Mouse (Mus musculus): ENCODE data around the gene Plekha7.

Gene Plekha7

GRCm38 (mm10) chr7:116222288-116223009 is 85.7 kb downstream of the Plekha7 start:
- no peak for DNase-seq (ENCODE audit: low read depth)

- no peak for DNase-seq (ENCODE audit: low read depth)
These were observed 86.3 kb downstream of the Plekha7 start for GRCm38 (mm10) chr7:116221883-116222282.

GRCm38 (mm10) chr7:116220103-116220707 is 88.0 kb downstream of the Plekha7 start:
- DNase-seq (ENCODE audit: low read depth): no peak

GRCm38 (mm10) chr7:116217747-116218146 is 90.4 kb downstream of the Plekha7 start:
- no peak for DNase-seq (ENCODE audit: low read depth)

GRCm38 (mm10) chr7:116211904-116212303 is 96.3 kb downstream of the Plekha7 start:
- no peak for DNase-seq (ENCODE audit: low read depth)

GRCm38 (mm10) chr7:116209926-116210631 is 98.1 kb downstream of the Plekha7 start:
- DNase-seq (ENCODE audit: low read depth): no peak

- no peak for DNase-seq (ENCODE audit: low read depth)
These were observed 99.3 kb downstream of the Plekha7 start for GRCm38 (mm10) chr7:116208880-116209279.

GRCm38 (mm10) chr7:116206806-116207571 is 101.2 kb downstream of the Plekha7 start:
- no peak for DNase-seq (ENCODE audit: low read depth)

GRCm38 (mm10) chr7:116205451-116205850 is 102.7 kb downstream of the Plekha7 start:
- no peak for DNase-seq (ENCODE audit: low read depth)

- DNase-seq (ENCODE audit: low read depth): no peak
These were observed 106.0 kb downstream of the Plekha7 start for GRCm38 (mm10) chr7:116202033-116202681.

GRCm38 (mm10) chr7:116200951-116201351 is 107.2 kb downstream of the Plekha7 start:
- DNase-seq (ENCODE audit: low read depth): no peak

GRCm38 (mm10) chr7:116200544-116200943 is 107.6 kb downstream of the Plekha7 start:
- no peak for DNase-seq (ENCODE audit: low read depth)

- DNase-seq (ENCODE audit: low read depth): no peak
These were observed 109.3 kb downstream of the Plekha7 start for GRCm38 (mm10) chr7:116198902-116199301.

- no peak for DNase-seq (ENCODE audit: low read depth)
These were observed 109.8 kb downstream of the Plekha7 start for GRCm38 (mm10) chr7:116198407-116198806.

GRCm38 (mm10) chr7:116196974-116197679 is 111.0 kb downstream of the Plekha7 start:
- no peak for DNase-seq (ENCODE audit: low read depth)

GRCm38 (mm10) chr7:116194996-116195395 is 113.2 kb downstream of the Plekha7 start:
- DNase-seq (ENCODE audit: low read depth): no peak

- no peak for DNase-seq (ENCODE audit: low read depth)
These were observed 115.2 kb downstream of the Plekha7 start for GRCm38 (mm10) chr7:116192966-116193365.

- DNase-seq (ENCODE audit: low read depth): no peak
These were observed 116.0 kb downstream of the Plekha7 start for GRCm38 (mm10) chr7:116192096-116192595.

- no peak for DNase-seq (ENCODE audit: low read depth)
These were observed 117.0 kb downstream of the Plekha7 start for GRCm38 (mm10) chr7:116191138-116191537.

GRCm38 (mm10) chr7:116189708-116190107 is 118.5 kb downstream of the Plekha7 start:
- DNase-seq (ENCODE audit: low read depth): no peak

GRCm38 (mm10) chr7:116188391-116188790 is 119.8 kb downstream of the Plekha7 start:
- no peak for DNase-seq (ENCODE audit: low read depth)
